Mouse (Mus musculus) intestine, postnatal 0 days (tissue): Measurements from ENCODE around the gene Gm38119. TPM values are rescaled to one million over a fixed set of nuclear protein-coding genes. Genes with fewer than 3 reads are reported as not detected.

Source experiments
- ATAC-seq: fragments of 200-750 bp; cut with Nextera tagmentation; 2 replicates; pipeline ENCODE4 v1.8.0; 2017; ENCODE audit warnings: mild to moderate bottlenecking, moderate TSS enrichment, moderate library complexity
- H3K27ac ChIP-seq: fragments of 300-500 bp; sonication (generic); 2 replicates; pipeline ENCODE4 v1.5.1; 2014; ENCODE audit warnings: mild to moderate bottlenecking, low read depth, low read length, moderate library complexity
- H3K27me3 ChIP-seq: fragments of 300-500 bp; sonication (generic); replicated peaks from 2 replicates; pipeline ENCODE4 v1.6.1; 2014; ENCODE audit warnings: low read length, mixed read lengths; ENCODE audit not compliant: control insufficient read depth, insufficient read depth
- H3K36me3 ChIP-seq: fragments of 300-500 bp; sonication (generic); 2 replicates; pipeline ENCODE4 v1.6.1; 2014; ENCODE audit warnings: mild to moderate bottlenecking, moderate library complexity; ENCODE audit not compliant: control insufficient read depth, insufficient read depth
- H3K4me1 ChIP-seq: fragments of 300-500 bp; sonication (generic); replicated peaks from 2 replicates; pipeline ENCODE4 v1.6.1; 2014; ENCODE audit warnings: antibody characterized with exemption, low read length, mixed read lengths; ENCODE audit not compliant: control insufficient read depth, insufficient read depth
- H3K4me2 ChIP-seq: fragments of 300-500 bp; sonication (generic); replicated peaks from 2 replicates; pipeline ENCODE4 v1.6.1; 2014; ENCODE audit warnings: low read depth, mild to moderate bottlenecking, moderate library complexity
- H3K4me3 ChIP-seq: fragments of 300-500 bp; sonication (generic); 2 replicates; pipeline ENCODE4 v1.5.1; 2014; ENCODE audit warnings: low read depth, low read length
- H3K9ac ChIP-seq: fragments of 300-500 bp; sonication (generic); 2 replicates; pipeline ENCODE4 v1.6.1; 2014; ENCODE audit warnings: mild to moderate bottlenecking, low read depth, low read length
- H3K9me3 ChIP-seq: fragments of 300-500 bp; sonication (generic); 2 replicates; pipeline ENCODE4 v1.6.1; 2016; ENCODE audit warnings: mixed run types; ENCODE audit not compliant: control insufficient read depth
- CTCF ChIP-seq: sonication (generic); IDR thresholded peaks from 2 replicates; pipeline ENCODE4 v1.5.1; 2016; ENCODE audit warnings: low read depth, mild to moderate bottlenecking, control low read depth, antibody characterized with exemption, moderate library complexity
- whole genome bisulfite sequencing: fragments of 180-500 bp; shearing (Covaris S2); extraction: QIAGEN DNeasy Blood & Tissue Kit; methylation state at CpG from one replicate; pipeline ENCODE4 v1.1.7; 2014; 5-methylcytosine and 5-hydroxymethylcytosine counted together
- polyA plus RNA-seq: library from polyadenylated mRNA; unstranded; fragments of >200 nt; fragmentation: Nextera tagmentation; extraction: Ambion mirVana; gene quantifications from 2 replicates; pipeline ENCODE4 v1.2.1, GENCODE M21; 2015

Gene Gm38119
- polyA plus RNA-seq: not detected in 2 replicates

DNA sequence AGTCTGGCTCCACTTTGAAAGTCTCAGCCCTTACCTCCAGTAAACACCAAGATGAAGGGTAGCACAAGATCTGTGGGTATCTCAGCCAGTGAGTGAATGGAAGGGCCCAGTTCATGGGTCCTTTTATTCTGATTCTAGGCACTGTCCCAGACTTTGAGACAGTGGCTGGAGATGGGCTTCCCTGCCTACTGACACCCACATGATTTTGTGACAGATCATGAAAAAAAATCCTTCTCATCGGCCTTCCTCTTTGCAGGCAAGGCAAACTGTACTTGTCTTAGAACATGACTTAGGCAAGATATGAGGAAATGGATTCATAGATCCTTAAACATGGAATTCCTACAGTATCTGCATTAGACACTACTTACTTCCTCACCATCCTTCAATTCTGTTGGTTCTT, at the start of gene Gm38119:
TSS of gene Gm38119 (minus strand) at position 101 of the 400 bp plus-strand sequence.
- no peaks in the 10 kb centered on the region for H3K27me3 ChIP-seq
- H3K9ac ChIP-seq: no peak within 1 kb of the TSS
- whole genome bisulfite sequencing: 77% methylated on average over 1 of the region's 1 CpGs
- H3K27ac ChIP-seq: no peak within 1 kb of the TSS
- H3K4me1 ChIP-seq: no peaks in the 10 kb centered on the region
- no peaks in the 10 kb centered on the region for H3K9me3 ChIP-seq
- TF ChIP-seq CTCF: no peak
- no peak within 1 kb of the TSS for H3K4me3 ChIP-seq
- H3K36me3 ChIP-seq: no peaks in the 10 kb centered on the region
- H3K4me2 ChIP-seq: no peak within 1 kb of the TSS
- no peak for ATAC-seq

DNA sequence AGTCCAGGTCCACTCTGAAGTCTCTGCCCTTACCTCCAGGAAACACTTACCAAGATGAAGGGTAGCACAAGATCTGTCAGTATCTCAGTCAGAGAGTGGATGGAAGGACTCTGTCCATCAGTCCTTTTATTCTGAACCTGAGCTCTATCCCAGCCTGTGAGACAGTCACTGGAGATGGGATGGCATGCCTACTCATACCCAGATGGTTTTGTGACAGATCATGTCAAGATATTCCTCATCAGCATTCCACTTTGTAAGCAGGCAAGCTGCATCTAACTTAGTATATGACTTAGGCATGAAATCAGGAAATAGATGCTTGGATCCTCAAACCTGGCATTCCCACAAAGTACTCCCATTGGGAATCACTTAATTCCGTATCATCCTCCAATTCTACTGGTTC, 39.9 kb upstream of the Gm38119 start, which contains the start of gene Lce1i:
TSS of gene Lce1i (minus strand) at position 101 of the 400 bp plus-strand sequence.
- no peak within 1 kb of the TSS for H3K4me3 ChIP-seq
- H3K27ac ChIP-seq: no peak within 1 kb of the TSS
- H3K9me3 ChIP-seq: no peaks in the 10 kb centered on the region
- ATAC-seq: no peak
- TF ChIP-seq CTCF: no peak
- no peaks in the 10 kb centered on the region for H3K27me3 ChIP-seq
- H3K4me1 ChIP-seq: no peaks in the 10 kb centered on the region
- H3K36me3 ChIP-seq: no peaks in the 10 kb centered on the region
- WGBS: 78% methylated on average over 1 of the region's 1 CpGs
- no peak within 1 kb of the TSS for H3K4me2 ChIP-seq
- no peak within 1 kb of the TSS for H3K9ac ChIP-seq

DNA sequence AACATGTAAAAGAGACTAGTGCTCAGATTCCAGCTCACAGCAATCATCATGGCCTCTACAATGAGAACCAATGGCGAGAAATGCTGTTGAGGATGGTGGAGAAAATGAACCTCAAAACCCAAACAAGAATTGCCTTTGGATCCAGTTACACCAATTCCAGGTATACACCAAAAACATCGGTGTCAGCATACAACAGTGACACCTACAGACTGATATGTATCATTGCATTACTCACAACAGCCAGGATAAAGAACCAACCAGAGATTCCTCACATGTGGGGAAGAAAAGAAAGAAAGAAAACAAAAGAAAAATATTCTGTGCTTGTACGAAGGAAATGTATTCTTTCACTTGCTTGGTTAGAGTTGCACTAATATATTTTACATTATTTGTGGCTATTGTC, 32.7 kb upstream of the Gm38119 start:
- Histone ChIP-seq H3K27ac (no peak overlapping the region), H3K4me2 (no peak overlapping the region), H3K36me3 (no peaks in the 10 kb centered on the region), H3K4me1 (no peaks in the 10 kb centered on the region), H3K9ac (no peak overlapping the region), H3K4me3 (no peak overlapping the region), H3K27me3 (no peaks in the 10 kb centered on the region), H3K9me3 (no peaks in the 10 kb centered on the region)
- WGBS: 25% methylated on average over 3 of the region's 3 CpGs
- peak; percentile 67 for TF ChIP-seq CTCF
- ATAC-seq: no peak

DNA sequence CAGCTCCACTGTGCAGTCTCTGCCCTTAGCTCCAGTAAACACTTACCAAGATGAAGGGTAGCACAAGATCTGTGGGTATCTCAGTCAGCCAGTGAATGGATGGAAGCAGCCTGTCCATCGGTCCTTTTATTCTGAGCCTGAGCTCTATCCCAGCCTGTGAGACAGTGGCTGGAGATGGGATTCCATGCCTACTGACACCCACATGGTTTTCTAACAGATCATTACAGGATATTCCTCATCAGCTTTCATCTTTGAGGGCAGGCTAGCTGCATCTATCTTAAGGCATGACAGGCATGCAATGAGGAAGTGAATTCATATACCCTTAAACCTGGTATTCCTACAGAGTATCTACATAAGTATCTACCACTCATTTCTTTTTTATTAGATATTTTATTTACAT, 26.1 kb upstream of the Gm38119 start, which contains the start of gene Lce1h:
TSS of gene Lce1h (minus strand) at position 101 of the 400 bp plus-strand sequence.
- H3K4me3 ChIP-seq: no peak within 1 kb of the TSS
- no peaks in the 10 kb centered on the region for H3K9me3 ChIP-seq
- H3K27ac ChIP-seq: no peak within 1 kb of the TSS
- no peak within 1 kb of the TSS for H3K9ac ChIP-seq
- 82% methylated on average over 1 of the region's 1 CpGs for WGBS
- no peak for ATAC-seq
- H3K4me2 ChIP-seq: no peak within 1 kb of the TSS
- no peaks in the 10 kb centered on the region for H3K4me1 ChIP-seq
- H3K36me3 ChIP-seq: no peaks in the 10 kb centered on the region
- no peak for TF ChIP-seq CTCF
- H3K27me3 ChIP-seq: no peaks in the 10 kb centered on the region

DNA sequence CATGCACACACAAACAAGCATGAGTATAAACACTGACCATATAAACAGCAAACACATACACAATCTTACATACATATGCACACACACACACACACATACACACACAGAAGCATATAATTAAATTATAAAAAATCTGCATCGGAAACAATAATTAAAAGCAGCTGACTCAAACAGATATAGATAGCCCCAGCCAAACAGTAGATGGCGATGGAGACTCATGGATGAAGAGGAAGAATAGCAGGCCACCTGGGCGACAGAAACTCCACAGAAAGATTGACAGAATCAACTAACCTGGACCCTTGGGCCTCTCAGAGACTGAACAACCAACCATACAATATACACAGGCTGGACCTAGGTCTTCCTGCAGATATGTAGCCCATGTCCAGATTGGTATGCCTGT, 14.3 kb upstream of the Gm38119 start:
- no peak for ATAC-seq
- WGBS: 39% methylated on average over 3 of the region's 3 CpGs
- no peaks in the 10 kb centered on the region for H3K9me3 ChIP-seq
- H3K36me3 ChIP-seq: no peaks in the 10 kb centered on the region
- H3K4me1 ChIP-seq: no peaks in the 10 kb centered on the region
- no peak overlapping the region for H3K4me2 ChIP-seq
- H3K27ac ChIP-seq: no peak overlapping the region
- H3K9ac ChIP-seq: no peak overlapping the region
- H3K4me3 ChIP-seq: no peak overlapping the region
- peak; percentile 37 for TF ChIP-seq CTCF
- H3K27me3 ChIP-seq: no peaks in the 10 kb centered on the region

DNA sequence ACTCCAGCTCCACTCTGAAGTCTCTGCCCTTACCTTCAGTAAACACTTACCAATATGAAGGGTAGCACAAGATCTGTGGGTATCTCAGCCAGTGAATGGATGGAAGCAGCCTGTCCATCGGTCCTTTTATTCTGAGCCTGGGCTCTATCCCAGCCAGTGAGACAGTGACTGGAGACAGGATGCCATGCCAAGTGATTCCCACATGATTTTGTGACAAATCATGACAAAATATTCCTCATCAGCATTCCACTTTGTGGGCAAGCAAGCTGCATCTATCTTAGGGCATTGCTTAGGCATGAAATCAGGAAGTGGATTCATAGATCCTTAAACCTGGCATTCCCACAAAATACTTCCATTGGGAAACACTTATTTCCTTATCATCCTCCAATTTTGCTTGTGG, 13.3 kb upstream of the Gm38119 start, which contains the start of gene Lce1g:
TSS of gene Lce1g (minus strand) at position 101 of the 400 bp plus-strand sequence.
- no peak for TF ChIP-seq CTCF
- H3K36me3 ChIP-seq: no peaks in the 10 kb centered on the region
- H3K9ac ChIP-seq: no peak within 1 kb of the TSS
- H3K27me3 ChIP-seq: no peaks in the 10 kb centered on the region
- H3K4me3 ChIP-seq: no peak within 1 kb of the TSS
- ATAC-seq: no peak
- H3K4me1 ChIP-seq: no peaks in the 10 kb centered on the region
- no peak within 1 kb of the TSS for H3K27ac ChIP-seq
- H3K9me3 ChIP-seq: no peaks in the 10 kb centered on the region
- WGBS: 91% methylated on average over 1 of the region's 1 CpGs
- H3K4me2 ChIP-seq: no peak within 1 kb of the TSS

DNA sequence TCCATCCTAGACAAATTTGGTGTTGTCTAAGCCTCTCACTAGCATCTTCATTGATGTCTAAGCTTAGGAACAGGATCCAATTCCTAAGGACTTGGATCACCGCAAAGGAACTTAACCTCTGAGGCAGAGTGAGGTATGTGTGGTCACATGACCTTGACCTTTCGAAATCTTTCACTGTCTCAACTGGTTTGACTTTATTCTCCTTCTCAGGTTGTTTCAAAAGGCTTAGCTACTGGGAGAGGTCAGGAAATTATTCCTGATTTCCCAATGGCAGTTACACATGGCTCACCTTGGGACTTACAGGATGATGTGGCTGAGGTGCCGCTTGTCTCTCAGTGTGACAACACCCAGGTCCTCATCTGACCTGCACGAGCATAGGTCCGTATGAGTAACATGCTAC, 16.3 kb downstream of the Gm38119 start:
- ATAC-seq: no peak
- Histone ChIP-seq H3K36me3 (no peaks in the 10 kb centered on the region), H3K4me2 (no peak overlapping the region), H3K9ac (no peak overlapping the region), H3K4me1 (no peaks in the 10 kb centered on the region), H3K27ac (no peak overlapping the region), H3K9me3 (no peaks in the 10 kb centered on the region), H3K27me3 (no peaks in the 10 kb centered on the region), H3K4me3 (no peak overlapping the region)
- TF ChIP-seq CTCF: no peak
- 80% methylated on average over 5 of the region's 5 CpGs for WGBS
